Mouse (Mus musculus) cerebellum, adult (tissue): ENCODE data around the gene Adssl1.

Experiments
- ATAC-seq: cut with Nextera tagmentation; 2 replicates; pipeline ENCODE4 v1.9.2; 2017; ENCODE audit warnings: mild to moderate bottlenecking, moderate library complexity, mixed read lengths; ENCODE audit not compliant: insufficient number of reproducible peaks, low FRiP score, low TSS enrichment

Gene Adssl1

GRCm38 (mm10) chr12:112673576-112674091 is 53.8 kb downstream of the Adssl1 start:
- ATAC-seq: no peak

DNA sequence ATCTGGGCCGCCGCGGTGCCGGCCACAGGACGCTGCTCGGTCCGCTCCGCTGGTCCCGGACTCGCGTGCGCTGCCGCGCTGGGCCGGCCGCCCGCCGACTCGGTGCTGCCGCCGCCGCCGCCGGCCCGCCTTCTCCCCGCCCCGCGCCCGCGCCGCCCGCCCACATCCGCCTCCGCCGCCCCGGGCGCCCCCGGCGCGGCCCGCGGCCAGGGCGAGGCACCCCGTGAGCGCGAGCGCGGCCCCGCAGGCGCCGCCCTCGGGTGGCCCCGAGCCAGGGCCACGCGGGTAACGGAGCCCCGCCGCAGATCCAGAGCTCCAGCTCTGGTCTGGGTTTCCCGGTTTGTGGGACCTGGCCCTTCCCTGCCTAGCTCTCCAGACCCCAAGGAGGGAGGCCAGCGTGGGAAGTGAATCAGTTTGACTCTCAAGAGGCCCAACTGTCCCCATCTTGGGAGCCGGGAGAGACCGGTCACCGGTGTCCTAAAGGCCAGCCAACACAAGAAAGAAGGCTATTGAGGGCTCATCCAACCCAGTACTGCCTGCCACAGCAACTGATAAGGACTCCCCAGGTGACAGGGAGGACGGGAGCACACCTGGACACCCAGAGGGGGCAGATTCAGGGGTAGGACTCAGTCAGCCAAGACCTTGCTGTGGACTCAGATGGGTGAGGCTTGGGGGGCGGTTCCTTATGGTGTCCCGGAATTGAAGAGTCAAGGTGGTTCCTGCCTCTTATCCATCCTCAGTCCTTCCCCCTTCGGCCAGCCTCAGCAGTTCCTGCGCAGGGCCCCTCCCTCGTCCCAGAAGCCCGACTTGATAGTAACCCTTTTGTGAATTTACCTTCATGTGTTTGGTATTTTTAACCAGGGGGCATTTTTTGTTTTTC is 54.5 kb downstream of the Adssl1 start, which contains the start of gene Akt1:
TSS of gene Akt1 (minus strand) at position 753 of the 880 bp plus-strand sequence.
- ATAC-seq: no peak

- ATAC-seq: peak; percentile 56; the same call in 1 of the 2 replicates
These were observed 55.6 kb downstream of the Adssl1 start for GRCm38 (mm10) chr12:112675245-112676035.

GRCm38 (mm10) chr12:112677076-112677475 is 57.2 kb downstream of the Adssl1 start:
- ATAC-seq: no peak

GRCm38 (mm10) chr12:112677943-112678554 is 58.2 kb downstream of the Adssl1 start:
- no peak for ATAC-seq

DNA sequence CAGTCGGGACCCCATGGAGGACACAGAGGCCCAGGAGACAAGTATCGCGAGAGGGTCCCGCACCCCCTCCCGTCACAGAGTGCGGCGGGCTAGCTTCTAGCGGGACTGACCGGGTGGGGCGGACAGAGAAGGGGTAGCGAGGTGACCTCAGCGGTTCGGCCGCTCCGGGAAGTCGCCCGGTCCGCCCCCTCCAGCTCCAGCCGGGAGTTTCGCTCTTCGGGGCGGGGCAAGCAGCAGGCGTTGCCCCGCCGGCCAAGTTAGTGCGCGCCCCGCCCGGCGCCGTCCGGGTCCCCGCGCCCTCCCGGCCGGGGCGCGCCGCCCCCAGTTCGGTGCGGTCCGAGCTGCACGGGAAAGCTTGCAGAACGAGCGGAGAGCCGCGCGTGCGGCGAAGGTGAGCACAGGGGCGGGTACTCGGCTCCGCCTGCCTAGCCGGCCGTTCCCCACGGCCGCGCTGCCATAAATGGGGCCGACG is 58.7 kb downstream of the Adssl1 start, which contains the start of gene Zbtb42:
TSS of gene Zbtb42 (plus strand) at position 274 of the 472 bp plus-strand sequence.
- no peak for ATAC-seq

DNA sequence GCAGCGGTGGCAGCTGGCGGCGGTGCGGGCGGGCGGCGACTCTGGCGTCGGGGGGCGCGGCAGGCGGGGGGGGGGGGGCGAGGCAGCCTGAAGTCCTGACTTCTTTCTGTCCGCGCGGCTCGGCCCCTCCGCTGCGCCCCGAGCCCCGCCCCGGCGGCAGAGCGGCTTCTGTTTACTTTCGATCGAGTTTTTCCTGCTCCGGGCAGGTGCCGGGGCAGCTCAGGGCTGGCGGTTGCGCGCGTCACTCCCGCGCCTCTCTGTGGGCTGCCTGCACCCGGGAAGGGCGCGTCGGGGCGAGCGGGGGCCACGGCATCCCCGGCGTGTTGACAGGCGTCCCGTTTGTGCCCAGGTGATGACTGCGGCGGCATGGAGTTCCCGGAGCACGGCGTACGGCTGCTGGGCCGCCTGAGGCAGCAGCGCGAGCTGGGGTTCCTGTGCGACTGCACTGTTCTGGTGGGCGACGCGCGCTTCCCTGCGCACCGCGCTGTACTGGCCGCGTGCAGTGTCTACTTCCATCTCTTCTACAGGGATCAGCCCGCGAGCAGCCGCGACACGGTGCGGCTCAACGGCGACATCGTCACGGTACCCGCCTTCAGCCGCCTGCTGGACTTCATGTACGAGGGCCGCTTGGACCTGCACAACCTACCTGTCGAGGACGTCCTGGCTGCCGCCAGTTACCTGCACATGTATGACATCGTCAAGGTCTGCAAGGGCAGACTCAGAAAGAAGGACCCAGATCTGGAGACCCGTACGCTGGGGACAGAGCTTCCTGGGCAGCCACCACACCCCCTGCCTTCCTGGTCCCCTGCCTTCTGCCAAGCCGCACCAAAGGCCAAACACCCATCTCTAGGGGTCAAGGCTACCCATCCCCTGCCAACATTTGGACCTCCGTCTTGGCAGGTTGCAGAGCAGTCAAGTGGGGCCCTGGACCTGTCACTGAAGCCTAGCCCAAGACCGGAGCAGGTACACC is 59.5 kb downstream of the Adssl1 start:
- ATAC-seq: no peak

DNA sequence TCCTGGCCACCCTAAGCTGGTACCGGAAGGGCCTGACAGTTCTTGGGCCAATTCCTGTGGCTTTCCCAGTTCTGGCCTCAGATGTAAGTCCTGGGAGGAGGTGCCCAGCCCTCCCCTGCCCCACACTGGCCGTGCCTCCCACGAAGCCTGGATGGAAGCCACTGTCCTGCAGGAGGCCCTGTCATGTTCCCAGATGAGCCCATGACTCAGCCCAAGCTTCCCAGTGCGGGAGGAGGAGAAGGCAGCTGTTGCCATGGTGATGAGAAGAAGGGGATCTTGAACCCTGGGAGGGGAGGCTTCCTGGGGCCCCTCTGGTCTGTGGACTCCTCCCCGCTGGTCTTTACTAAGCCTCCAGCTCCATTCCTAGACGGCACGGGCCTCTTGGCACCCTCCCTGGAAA is 63.5 kb downstream of the Adssl1 start:
- no peak for ATAC-seq

DNA sequence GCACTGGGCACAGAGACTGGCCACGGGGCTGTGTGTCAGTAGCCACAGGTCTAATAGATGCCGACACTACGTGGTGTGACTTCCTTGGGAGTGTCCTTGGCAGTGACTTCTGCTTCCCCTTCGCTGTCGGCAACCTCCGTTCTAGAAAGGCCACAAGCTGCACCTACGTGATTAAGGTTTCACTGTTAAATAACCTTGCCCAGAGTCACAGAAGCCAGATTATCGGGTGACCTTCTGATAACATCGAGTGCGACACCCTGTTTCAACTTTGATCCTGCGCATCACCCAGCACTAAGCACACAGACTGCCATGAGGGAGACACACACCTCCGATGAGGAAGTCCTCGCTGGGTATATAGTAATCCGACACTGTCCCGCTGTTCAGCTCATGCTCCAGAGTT is 68.6 kb downstream of the Adssl1 start:
- no peak for ATAC-seq
